Mouse (Mus musculus): ENCODE measurements around the gene Olfr531.

Olfr531 gene

GRCm38 (mm10) chr7:140402818-140403217 is at the start of gene Olfr531:
Gene Olfr531 (minus strand): TSS chr7:140402918.
- DNase-seq = no peak

- DNase-seq = no peak
Observed at GRCm38 (mm10) chr7:140443141-140443540, 40.4 kb upstream of the Olfr531 start.

GRCm38 (mm10) chr7:140421539-140421938 is 18.8 kb upstream of the Olfr531 start, which contains the start of gene Olfr532:
Gene Olfr532 (minus strand): TSS chr7:140421639.
- no peak for DNase-seq

- DNase-seq = no peak
Observed at GRCm38 (mm10) chr7:140376911-140377310, 25.8 kb downstream of the Olfr531 start.

GRCm38 (mm10) chr7:140376231-140376630 is 26.5 kb downstream of the Olfr531 start, which contains the start of gene Olfr530:
Gene Olfr530 (minus strand): TSS chr7:140376331.
- no peak for DNase-seq

- no peak for DNase-seq
Observed at GRCm38 (mm10) chr7:140374300-140374699, 28.4 kb downstream of the Olfr531 start.

- no peak for DNase-seq
Observed at GRCm38 (mm10) chr7:140361571-140361970, 41.1 kb downstream of the Olfr531 start, which contains the start of gene Olfr60. Gene Olfr60 (minus strand): TSS chr7:140361671.
